Mouse (Mus musculus) MEL (cell line): ENCODE measurements around the gene Scap.
"Not testable (repeated sequence)": the region's sequence is repeated elsewhere in the genome, so short reads cannot be mapped to it uniquely, and the experiment has no call there.

Source experiments
- CHD1 ChIP-seq: IDR thresholded peaks from 2 replicates; pipeline ENCODE4 v1.6.1; 2012; ENCODE audit warnings: low read depth, mild to moderate bottlenecking, inconsistent platforms, low read length, improper control_type of control experiment
- CTCF ChIP-seq, 3 experiments: IDR thresholded peaks in 2 of 3; conservative IDR thresholded peaks in 1 of 3; 2 replicates each; pipeline ENCODE4 v1.5.1; 2011 to 2012; ENCODE audit warnings: low read length in 3 of 3, low read depth in 2 of 3, mild to moderate bottlenecking in 2 of 3, improper control_type of control experiment in 1 of 3, inconsistent platforms in 1 of 3, mixed read lengths in 1 of 3, moderate library complexity in 1 of 3; ENCODE audit not compliant: control insufficient read depth in 1 of 3, insufficient read depth in 1 of 3, poor library complexity in 1 of 3, severe bottlenecking in 1 of 3
- EP300 ChIP-seq, 2 experiments: IDR thresholded peaks; 2 replicates each; pipeline ENCODE4 v1.6.1; 2011; ENCODE audit warnings: improper control_type of control experiment in 2 of 2, low read length in 2 of 2, low read depth in 1 of 2, mild to moderate bottlenecking in 1 of 2
- HCFC1 ChIP-seq: IDR thresholded peaks from 2 replicates; pipeline ENCODE4 v1.6.1; 2012; ENCODE audit warnings: low read depth, mild to moderate bottlenecking, inconsistent platforms, low read length, improper control_type of control experiment, moderate library complexity
- JUND ChIP-seq: IDR thresholded peaks from 2 replicates; pipeline ENCODE4 v1.6.1; 2011; ENCODE audit warnings: low read depth, mild to moderate bottlenecking, improper control_type of control experiment, low read length
- MAFK ChIP-seq: IDR thresholded peaks from 2 replicates; pipeline ENCODE4 v1.6.1; 2011; ENCODE audit warnings: low read depth, mild to moderate bottlenecking, low read length, improper control_type of control experiment, borderline replicate concordance
- NELFE ChIP-seq: IDR thresholded peaks from 2 replicates; pipeline ENCODE4 v1.6.1; 2011; ENCODE audit warnings: low read depth, low read length, improper control_type of control experiment
- POLR2AphosphoS5 ChIP-seq: IDR thresholded peaks from 2 replicates; pipeline ENCODE4 v1.6.1; 2012; ENCODE audit warnings: low read depth, borderline replicate concordance, mild to moderate bottlenecking, inconsistent platforms, low read length, moderate library complexity, mixed read lengths
- SMC3 ChIP-seq: IDR thresholded peaks from 2 replicates; pipeline ENCODE4 v1.6.1; 2011; ENCODE audit warnings: low read depth, low read length, improper control_type of control experiment
- ZNF384 ChIP-seq: IDR thresholded peaks from 2 replicates; pipeline ENCODE4 v1.6.1; 2012; ENCODE audit warnings: low read depth, mild to moderate bottlenecking, inconsistent platforms, low read length, improper control_type of control experiment

- TF ChIP-seq JUND; CTCF (IDR thresholded peaks at IDR 0.05 in 2 of 3, conservative IDR thresholded peaks at IDR 0.05 in 1 of 3; ENCODE audit: control insufficient read depth in 1 of 3, insufficient read depth in 1 of 3, low read depth in 2 of 3, low read length in 3 of 3, poor library complexity in 1 of 3, severe bottlenecking in 1 of 3); EP300 (IDR thresholded peaks at IDR 0.05; ENCODE audit: low read depth in 1 of 2, low read length in 2 of 2); POLR2AphosphoS5; NELFE; CHD1; MAFK; SMC3; HCFC1; ZNF384: not testable (repeated sequence)
These were observed 2.2 kb upstream of the Scap start for GRCm38 (mm10) chr9:110330913-110331312.
